Mouse (Mus musculus) c-Kit-negative CD71-positive TER-119-positive erythroid progenitor cells, embryonic 14.5 days (primary cell): ENCODE measurements around the gene Zic1.

Experiments
- DNase-seq: peaks from one replicate; pipeline ENCODE4 v3.0.0-alpha.2; 2013; ENCODE audit warnings: low read depth, low spot score

The Zic1 gene

DNA sequence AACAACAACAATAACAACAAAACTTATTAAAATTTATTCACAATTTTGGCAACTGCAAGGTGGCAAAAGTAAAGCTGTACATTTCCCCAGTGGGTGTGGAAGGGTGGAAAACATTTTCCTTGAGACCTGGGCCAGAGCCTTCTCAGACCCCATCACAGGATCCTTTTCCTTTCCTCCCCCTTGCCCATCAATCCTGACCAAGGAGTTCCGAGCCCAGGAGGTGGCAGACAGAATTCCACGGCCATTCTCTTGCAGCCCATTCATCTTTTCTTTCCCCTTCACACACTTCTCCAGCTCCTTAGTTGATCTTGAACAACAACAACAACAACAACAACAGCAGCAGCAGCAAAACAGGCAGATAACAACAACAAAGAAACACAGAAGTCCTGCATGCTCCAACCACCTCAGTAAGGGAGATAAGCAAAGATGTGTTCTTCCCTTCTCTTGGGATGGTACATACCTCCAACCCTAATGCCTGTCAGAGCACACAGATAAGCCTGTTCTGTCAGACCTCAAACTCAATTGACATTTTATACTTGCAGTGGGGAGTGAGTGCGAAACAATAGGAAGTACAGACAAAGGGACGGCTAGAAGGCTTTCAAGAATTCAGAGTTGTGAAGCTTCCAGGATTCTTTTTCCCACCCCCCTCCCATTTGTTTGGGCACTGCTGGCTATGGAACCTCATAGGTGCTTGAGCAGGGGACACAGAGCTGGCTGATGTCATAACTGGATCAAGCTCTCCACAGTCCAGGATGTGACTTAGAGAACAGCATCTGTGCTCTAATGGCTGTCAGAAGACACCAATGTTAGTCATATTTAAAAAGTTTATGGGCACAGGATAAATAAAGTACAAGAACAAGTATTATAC, 19.3 kb upstream of the Zic1 start:
- DNase-seq, result no peak

DNA sequence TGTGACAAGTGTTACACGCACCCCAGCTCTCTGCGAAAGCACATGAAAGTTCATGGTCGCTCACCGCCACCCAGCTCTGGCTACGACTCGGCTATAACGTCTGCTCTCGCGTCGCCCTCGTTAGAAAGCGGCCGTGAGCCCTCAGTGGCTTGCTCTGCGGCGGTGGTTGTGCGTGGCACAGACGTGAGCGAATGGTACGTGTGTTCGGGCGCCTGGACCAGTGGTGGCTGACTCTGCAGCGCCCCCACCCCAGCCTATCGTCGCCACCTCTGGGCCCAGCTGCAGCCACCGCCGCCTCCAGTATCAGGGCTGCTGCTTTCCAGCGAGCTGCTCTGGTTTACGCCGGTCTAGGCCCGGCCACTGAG, 18.5 kb upstream of the Zic1 start:
- DNase-seq, result no peak

DNA sequence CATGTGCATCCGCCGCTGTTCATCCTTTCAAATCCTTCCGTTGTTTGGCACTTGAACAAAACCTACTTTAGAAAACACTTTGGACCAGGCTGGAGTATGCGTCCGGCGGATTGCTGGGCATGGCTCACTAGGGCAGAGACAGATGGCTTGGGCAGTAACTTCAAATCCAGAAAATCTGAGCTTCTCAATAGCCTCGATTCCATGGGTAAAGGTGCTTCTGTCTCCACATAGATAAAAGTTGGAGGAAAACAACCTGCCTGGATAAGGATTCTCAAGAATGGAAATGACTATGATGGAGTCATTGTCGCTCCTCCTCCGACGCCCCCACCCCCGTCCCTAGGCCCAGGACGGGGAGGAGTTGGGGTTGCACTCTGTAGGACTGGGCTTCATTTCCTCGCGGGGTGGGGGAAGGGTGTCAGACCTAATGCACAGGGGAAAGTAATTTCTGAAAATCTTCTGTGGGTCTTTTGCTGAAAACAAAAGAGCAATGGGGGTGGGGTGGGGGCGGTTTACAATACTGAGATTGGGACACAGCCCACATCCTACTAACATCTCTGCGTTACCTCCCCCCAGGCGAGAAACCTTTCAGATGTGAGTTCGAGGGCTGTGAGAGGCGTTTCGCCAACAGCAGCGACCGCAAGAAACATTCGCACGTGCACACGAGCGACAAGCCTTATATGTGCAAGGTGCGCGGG, 18.0 kb upstream of the Zic1 start:
- no peak for DNase-seq

DNA sequence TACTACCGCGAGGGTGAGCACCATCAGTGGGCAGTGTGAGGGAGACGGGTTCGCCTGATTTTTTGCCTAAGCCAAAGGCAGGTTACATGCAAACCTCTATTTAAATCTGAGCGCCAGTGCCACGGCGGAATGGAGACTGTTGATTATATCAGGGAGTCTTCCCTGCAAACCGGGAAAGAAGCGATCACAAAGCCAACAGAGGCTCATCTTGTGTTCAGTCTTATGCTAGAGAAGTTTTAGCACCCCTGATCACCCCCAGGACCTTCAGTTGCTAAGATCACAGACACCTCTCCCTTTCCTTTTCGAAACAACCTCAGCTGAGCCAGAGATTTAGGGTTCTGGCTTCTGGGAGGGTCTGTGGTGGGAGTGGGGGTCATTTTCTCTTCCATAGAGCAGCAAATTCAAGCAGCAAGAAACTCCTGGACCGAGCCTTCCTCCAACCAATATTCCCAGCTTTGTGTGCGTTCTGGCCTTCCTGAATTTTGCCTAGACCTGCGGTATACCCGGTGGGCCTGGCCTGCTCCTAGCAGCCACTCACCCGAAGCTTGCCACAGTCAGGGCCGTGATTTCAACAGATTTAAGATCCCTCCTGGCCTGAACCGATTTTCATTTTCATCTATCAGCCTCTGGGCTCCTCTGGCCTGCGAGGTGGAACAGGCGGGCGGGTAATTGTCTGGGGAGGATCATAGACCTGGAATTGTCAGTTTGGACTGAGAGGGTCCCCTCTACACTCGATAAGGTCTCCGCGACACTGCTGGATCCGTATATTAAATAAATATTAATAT, 17.1 kb upstream of the Zic1 start:
- no peak for DNase-seq

DNA sequence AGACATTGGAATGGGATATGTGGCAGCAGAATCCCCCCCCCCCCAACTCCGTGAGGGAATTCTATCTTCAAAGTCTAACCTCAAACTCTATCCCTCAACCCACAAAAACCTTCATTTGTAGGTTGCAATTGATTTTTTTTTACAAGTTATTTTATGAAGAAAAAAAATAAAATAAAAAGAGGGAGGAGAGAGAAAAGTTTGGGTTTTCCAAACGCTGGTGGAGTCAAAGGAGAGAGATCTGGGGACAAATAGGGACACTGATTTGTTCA, 16.4 kb upstream of the Zic1 start:
- DNase-seq, result no peak

DNA sequence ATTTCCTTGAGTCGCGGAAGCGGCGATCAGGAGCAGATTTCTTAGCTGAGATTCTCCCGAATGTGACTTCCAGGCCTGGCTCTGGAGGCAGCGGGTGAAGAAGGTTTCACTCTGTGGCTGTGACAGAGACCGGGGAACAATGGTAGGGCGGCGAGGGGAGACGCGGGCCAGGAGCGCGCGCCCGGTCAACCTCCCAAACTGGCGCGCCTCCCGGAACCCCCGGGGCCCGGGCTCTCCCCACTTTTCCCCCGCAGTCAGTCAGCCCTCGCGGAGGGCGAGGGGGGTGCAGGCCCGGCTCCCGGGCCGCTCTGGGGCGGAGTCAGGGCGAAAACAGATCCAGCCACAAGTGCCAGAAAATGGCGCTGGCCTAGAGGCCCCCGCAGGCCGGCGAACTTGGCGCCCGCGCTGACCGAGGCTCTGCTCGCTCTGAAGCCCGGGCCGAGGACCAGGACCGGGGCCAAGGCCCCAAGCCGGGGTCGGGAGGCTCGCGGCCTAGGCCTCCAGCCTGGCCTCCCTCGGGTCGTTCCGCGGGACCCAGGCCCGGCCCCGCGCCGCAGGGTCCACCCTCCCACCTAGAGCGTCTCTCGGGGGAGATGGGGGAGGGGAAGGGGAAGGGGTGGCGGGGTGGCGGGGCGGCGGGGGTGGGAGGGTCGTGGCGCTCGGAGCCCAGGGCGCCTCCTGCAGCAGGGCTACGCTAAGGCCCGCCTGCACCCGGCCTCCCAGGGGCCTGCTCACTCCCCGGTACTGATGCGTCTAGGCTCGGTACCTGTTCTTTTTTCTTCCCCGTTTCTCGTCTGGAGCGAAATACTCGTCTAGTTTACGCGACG, 15.9 kb upstream of the Zic1 start:
- no peak for DNase-seq

DNA sequence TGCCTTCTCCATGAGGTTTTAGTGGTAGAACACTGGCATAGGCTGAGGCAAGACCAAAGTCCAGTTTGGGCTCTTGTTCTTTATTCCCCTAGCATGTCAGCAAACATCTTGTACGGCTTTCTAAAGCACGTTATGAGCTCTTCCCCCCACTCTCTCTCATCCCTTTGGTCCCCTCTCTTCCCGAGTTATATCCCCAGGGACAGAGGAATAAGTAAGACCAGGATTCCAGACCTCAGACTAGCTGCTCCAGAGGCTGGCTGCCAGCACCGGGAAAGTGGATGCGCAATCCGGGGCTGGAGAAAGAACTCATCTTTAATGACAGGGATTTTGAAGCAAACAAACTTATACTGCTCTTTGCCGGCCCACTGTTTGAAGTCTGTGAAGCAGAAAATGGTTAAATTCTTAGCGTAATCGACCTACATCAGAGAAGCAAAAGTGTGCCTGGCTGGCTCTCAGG, 14.9 kb upstream of the Zic1 start:
- DNase-seq, result no peak

DNA sequence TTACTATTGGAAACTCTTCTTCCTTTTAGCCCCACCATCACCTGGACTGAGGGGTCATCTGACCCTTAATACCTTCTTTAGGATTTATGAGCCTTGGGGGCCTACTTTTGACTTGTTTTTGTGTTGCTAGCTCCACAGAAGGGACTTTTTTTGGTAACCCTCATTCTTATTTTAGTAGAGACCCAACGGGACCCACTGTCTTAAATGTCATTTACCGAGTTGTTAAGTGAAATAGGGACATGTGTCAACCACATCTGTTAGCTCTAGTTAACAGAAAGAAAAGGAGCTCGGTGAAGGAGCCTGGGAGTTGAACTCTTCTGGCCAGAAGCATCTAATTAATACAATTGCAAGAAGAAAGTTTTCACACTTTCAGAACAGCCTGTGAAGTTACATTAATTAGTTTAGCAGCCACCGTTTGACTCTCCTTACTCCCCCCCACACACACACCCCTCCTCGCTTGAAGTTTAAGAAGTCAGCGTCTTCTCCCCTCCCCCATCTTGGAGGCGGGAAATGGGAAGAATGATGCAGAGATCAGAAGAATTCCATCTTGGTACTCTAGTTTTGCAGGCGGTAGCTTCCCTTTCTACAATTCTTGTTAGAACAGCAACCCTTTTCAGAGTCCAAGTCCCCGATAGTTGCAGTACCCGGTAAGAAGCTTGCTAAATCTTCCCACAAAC, 14.3 kb upstream of the Zic1 start:
- no peak for DNase-seq

DNA sequence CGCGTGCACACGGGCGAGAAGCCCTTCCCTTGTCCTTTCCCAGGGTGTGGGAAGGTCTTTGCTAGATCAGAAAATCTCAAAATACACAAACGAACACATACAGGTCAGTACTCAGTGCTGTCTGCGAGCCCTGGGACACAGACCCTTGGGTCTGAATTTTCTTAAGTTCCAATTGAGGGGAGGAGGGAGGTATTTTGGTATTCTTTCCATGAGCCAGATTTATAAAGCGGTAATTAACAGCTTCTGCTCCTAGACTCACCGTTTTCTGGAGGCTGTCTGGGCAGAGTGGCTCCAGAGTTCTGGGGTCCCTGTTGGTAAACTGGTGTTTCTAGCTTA, 13.7 kb upstream of the Zic1 start:
- no peak for DNase-seq

DNA sequence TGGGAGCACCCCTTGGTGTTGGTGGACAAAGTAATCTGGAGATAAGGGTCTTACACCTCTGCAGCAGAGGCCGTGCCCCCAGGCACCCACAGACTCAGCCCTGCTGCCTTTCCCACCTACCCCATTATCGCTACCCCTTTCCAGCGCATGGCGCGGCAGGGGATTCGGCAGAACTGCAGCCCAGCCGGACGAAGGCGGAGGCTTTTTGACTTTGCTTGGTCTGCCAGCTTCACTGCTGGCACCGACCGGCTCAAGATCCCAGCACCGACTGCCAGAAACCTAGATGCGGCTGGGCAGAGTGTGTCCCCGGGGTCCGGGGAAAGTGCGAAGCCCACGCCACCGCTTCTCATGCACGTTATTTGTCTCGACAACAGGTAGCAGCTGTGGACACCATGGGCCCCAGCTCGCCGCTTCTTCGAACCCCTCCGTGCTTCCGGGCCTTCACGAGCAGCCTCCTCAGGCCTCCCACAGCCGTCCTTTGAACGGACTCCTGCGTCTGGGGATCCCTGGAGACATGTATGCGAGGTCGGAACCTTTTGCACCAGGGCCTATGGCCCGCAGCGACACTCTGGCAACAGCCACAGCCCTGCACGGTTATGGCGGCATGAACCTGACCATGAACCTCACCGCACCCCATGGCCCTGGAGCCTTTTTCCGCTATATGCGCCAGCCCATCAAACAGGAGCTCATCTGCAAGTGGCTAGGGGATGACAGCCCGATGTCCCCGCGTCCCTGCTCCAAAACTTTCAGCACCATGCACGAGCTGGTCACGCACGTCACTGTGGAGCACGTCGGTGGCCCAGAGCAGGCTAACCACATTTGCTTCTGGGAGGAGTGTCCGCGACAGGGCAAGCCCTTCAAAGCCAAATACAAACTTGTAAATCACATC, 13.0 kb upstream of the Zic1 start:
- no peak for DNase-seq

DNA sequence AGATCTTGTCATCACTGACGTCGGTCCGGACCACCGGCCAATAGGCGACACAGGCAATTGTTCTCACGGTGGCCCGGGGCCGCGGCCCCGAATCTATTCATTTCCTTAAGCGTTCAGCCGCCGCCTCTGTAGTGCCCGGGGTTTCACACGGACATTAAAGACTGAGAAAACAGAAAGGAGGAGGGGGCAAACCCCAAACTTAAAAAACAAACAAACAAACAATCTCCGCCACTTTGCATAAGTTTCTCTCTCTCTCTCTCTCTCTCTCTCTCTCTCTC, 12.2 kb upstream of the Zic1 start:
- DNase-seq, result no peak

DNA sequence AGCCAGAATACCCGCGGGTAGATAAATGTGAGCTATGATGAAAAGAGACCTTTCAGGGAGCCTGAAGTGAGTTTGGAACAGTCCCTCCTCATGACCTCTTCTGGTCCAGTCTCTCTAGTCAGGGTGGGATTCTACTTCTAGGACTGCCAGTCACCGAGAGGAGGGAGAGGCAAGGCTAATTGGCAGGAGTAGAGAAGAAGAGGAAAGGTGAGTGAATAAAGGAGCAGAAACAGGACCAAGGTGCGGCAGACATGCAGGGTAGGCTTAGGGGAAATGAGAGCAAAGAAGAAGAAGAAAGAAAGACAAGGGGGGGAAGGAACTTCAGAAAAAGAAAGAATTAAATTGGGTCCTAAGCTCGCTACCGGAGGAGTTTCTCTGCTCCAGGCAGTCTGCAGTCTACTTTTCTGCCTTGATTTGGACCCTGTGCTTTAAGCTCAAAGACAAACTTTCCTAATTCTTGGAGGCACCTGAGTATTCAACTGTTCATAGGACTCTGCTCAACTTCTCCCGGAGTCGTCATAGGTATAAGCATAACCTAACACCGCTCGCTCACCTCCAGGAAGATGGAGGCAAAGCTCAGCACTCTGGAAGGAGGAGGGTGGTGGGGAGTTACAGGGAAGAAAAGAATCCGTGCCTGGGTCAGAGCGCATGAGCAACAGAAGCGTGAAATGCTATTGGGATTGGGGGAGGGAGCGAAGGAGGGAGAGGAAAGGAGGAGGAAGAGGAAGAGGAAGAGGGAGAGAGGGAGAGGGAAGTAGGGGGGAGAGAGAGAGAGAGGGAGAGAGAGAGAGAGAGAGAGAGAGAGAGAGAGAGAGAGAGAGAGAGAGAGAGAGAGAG, 11.6 kb upstream of the Zic1 start:
- DNase-seq, result no peak

DNA sequence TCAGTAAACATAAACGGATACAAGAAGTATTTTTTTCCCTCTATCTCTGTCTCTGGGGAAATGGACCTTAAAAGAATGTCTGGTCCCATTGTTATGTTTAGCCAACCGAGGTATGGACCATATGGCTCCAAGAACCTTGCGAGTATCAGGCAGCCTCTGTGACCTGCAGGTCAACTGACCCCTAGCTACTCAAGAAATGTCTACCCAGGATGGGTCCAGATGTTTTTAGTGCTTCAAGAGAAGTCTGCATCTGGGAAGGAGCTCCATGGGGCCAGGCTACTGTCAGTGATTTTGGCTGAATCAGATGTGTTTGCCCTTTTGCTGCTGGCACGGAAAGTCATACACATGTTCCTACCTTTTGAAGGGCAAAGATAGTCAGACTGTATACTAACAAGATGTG, 9.1 kb upstream of the Zic1 start:
- DNase-seq, result no peak

DNA sequence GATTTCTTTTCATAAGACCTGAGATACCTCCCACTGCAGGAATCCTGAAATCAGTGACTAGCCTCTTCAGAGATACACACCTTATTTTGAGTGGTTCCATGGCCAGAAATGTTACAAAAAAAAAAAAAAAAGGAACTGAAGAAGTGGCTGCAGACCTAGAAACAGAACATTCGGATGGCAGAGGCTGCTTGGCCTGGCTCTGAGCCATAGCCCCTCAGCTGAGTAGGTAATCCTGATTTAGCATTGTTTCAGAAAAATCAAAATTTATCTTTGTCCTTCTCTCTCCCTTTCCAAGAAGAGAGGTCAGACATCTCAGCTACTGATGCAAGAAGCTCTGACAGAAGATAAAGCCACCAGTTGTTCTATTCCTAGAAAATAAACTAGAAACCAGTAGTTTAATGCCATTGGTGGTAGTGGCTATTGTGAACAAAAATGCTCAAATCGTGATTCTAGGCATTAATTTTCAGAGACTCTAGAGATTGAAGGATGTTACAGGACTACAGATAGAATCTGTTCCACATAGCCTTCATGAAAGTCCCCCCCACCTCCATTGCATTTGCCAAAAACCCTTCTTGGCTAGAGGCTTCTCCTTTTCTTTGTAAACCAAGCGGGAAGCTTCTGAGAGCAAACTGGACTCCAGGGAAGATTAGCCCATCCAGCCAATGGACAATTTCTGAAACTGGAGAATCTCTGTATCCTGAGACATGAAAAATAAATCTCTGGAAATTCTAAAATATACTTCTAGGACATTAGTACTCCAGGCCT, 8.4 kb upstream of the Zic1 start:
- no peak for DNase-seq

DNA sequence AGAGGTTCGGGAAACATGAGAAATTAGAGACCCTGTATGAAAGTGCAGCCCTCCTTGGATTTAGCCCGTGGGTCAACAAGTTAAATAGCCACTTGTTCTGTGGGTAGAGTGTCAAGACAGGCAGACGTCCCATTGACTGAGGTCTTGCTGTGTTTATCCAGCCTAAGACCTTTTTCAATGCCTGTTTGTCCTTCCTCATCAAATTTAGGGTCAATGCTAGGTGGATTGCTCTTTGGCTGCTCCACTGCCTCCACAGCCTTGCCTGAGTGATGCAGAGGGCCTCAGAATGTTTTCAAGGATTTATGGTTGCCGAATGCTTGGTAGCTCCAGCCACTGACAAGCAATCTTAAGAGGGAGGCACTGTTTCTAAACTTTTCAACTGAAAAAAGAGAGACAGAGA, 6.0 kb upstream of the Zic1 start:
- DNase-seq, result no peak

DNA sequence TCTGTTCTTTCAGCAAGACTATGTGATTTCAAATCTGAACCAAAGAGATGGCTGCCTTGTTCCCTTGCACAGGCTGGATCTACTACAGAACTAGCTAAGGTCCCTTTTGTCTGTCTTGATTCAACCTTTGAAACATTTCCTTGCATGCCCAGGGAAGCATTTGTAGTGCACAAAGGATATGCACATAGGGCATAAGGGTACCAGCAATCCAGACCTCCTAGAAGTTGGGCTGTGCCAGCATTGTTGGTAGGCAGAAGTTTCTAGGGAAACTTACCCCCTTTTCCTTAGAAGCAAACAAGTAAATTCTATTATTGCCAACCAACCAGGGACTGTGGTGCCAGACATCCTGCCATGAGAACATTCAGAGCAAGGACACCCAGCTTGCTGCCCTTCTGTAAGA, 5.4 kb upstream of the Zic1 start:
- no peak for DNase-seq

DNA sequence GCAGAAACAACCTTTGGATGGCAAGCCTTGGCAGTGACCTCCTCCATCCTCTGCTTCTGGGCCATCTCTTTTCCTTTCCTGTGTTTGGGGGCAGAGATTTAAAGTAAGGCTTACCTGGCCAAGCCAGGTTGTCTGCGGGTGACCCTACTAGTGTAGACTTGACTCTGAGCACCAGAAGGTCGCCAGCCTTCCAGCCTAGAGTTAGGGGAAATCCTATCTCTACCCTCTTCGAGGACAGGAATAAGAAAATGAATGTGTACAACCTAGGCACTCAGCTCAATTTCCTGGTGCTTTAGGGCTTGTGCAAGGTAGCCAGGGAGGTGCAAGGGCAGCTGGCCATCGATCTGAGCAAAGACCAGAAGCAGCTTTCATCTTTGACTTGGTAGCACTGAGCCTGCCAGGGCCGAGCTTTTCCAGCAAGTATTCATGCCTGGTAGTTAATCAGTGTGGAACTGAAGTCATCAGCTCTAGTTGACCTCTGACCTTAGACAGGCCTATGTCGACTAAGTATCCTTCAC, 4.6 kb upstream of the Zic1 start:
- no peak for DNase-seq

DNA sequence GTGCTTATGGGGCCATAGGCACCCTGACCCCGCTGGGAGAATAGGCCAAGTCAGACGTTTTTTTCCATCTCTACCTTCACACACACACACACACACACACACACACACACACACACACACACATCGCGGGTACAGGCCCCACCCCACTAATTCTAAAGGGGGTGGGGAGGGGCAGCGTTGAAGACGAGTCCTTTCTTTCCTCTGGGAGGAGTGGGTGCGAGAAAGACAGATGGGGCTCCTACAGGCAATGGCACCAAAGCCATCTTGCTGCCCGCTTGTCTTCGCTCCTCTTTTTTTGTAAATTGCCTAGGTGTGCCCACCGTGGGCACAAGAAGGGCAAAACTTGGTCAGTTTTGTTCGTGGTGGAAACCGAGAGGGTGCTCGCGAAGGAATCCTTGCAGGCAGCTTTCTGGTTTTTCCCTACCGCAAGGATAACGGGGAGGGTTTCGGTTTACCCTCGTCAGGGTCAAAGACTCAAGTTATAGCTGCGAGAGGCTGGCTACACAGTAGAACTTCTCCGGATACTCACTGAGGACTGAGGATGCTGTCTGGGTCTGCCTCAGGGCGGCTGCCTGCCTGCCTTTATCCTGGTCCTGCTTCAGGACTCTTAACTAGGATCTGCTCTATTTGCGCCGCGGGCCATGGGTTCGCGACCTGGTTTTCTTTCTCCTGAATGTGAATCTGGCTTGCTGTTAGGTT, 3.8 kb upstream of the Zic1 start:
- DNase-seq, result no peak
